Mouse (Mus musculus) liver, embryonic 16.5 days (tissue): ENCODE results near the gene Dnajb2. TPM values are rescaled to one million over a fixed set of nuclear protein-coding genes. Genes with fewer than 3 reads are reported as not detected.

Experiments used
- ATAC-seq: fragments of 200-750 bp; cut with Nextera tagmentation; 2 replicates; pipeline ENCODE4 v1.8.0; 2017; ENCODE audit warnings: low read depth, mild to moderate bottlenecking, moderate number of reproducible peaks, moderate library complexity
- H3K27ac ChIP-seq: fragments of 300-500 bp; sonication (generic); 2 replicates; pipeline ENCODE4 v1.5.1; 2014; ENCODE audit warnings: mild to moderate bottlenecking, low read length
- H3K27me3 ChIP-seq: fragments of 300-500 bp; sonication (generic); 2 replicates; pipeline ENCODE4 v1.6.1; 2014; ENCODE audit warnings: low read depth, low read length, mixed read lengths; ENCODE audit not compliant: control insufficient read depth, insufficient read depth
- H3K36me3 ChIP-seq: fragments of 300-500 bp; sonication (generic); 2 replicates; pipeline ENCODE4 v1.6.1; 2014; ENCODE audit warnings: mild to moderate bottlenecking; ENCODE audit not compliant: control insufficient read depth, insufficient read depth
- H3K4me1 ChIP-seq: fragments of 300-500 bp; sonication (generic); 2 replicates; pipeline ENCODE4 v1.6.1; 2014; ENCODE audit warnings: low read depth, low read length, mixed read lengths; ENCODE audit not compliant: control insufficient read depth
- H3K4me2 ChIP-seq: fragments of 300-500 bp; sonication (generic); 2 replicates; pipeline ENCODE4 v1.6.1; 2014; ENCODE audit warnings: low read depth, low read length, mixed read lengths
- H3K4me3 ChIP-seq: fragments of 300-500 bp; sonication (generic); 2 replicates; pipeline ENCODE4 v1.5.1; 2014; ENCODE audit warnings: low read depth, mild to moderate bottlenecking, low read length
- H3K9ac ChIP-seq: fragments of 300-500 bp; sonication (generic); 2 replicates; pipeline ENCODE4 v1.6.1; 2014; ENCODE audit warnings: low read depth, low read length
- H3K9me3 ChIP-seq: fragments of 300-500 bp; sonication (generic); replicated peaks from 2 replicates; pipeline ENCODE4 v1.6.1; 2016; ENCODE audit warnings: low read length; ENCODE audit not compliant: control insufficient read depth
- WGBS: fragments of 180-500 bp; shearing (Covaris S2); extraction: QIAGEN DNeasy Blood & Tissue Kit; methylation state at CpG from one replicate; pipeline ENCODE4 v1.1.7; 2014; ENCODE audit not compliant: insufficient replicate concordance; 5-methylcytosine and 5-hydroxymethylcytosine counted together
- polyA plus RNA-seq: library from polyadenylated mRNA; unstranded; fragments of >200 nt; fragmentation: Nextera tagmentation; extraction: Ambion mirVana; gene quantifications from 2 replicates; pipeline ENCODE4 v1.2.1, GENCODE M21; 2015

Dnajb2 gene
- polyA plus RNA-seq, 1 experiment from 2014 or later: 33.8 TPM

DNA sequence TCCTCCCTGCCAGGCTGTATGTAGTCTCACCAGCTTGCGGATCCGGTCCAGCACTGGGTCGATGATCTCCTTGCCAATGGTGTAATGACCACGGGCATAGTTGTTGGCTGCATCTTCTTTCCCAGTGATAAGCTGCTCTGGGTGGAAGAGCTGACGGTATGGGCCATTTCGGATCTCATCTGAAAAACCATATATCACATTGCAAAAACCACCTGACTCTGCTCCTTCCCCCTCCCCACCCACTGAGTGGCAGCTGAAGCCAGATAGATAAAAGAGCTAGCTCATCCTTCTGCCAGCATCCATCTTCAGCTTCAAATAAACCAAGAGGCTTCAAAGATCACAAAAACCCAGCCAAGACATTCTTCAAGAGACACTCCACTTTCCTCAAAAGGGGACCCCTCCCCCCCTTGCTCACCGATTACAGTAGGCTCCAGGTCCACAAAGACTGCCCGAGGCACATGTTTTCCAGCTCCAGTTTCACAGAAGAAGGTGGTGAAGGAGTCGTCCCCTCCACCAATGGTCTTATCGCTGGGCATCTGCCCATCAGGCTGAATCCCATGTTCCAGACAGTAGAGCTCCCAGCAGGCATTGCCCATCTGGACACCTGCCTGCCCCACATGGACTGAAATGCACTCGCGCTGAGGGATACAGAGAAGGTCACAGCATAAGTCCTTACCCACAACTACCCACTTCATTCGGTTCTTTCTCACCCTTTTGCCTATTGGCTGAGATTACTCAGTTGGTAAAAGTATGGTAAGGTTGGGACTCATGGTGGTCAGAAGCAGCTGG lies 19.2 kb upstream of the Dnajb2 start:
- ATAC-seq: peak; percentile 51
- peak overlapping the region; percentile 97 for H3K27ac ChIP-seq
- peak overlapping the region; percentile 87 for H3K9ac ChIP-seq
- no peaks in the 10 kb centered on the region for H3K9me3 ChIP-seq
- H3K4me1 ChIP-seq: peaks cover 67% of the 10 kb centered on the region
- peak overlapping the region; percentile 97 for H3K4me2 ChIP-seq
- WGBS: 38% methylated on average over 13 of the region's 13 CpGs
- peaks cover 41% of the 10 kb centered on the region for H3K36me3 ChIP-seq
- peak overlapping the region; percentile 83 for H3K4me3 ChIP-seq
- H3K27me3 ChIP-seq: peaks cover 14% of the 10 kb centered on the region

DNA sequence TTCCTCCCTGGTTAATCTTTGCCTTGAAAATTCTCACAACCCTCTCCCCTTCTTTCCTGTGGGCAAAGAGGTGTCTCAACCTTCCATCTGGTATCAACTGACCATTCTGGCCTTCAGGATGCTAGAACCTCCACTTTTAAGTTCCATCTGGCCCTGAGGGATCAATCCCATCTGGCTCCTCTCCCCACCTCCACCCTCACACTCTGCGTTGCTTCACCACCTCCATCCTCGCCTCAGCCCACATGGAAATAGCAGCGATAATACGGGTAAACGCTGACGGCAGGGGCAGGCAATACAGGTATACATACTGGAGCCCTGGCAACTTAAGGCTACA lies 18.3 kb upstream of the Dnajb2 start:
- H3K4me3 ChIP-seq: peak overlapping the region; percentile 83
- H3K9me3 ChIP-seq: no peaks in the 10 kb centered on the region
- peaks cover 14% of the 10 kb centered on the region for H3K27me3 ChIP-seq
- peaks cover 59% of the 10 kb centered on the region for H3K4me1 ChIP-seq
- ATAC-seq: no peak
- peak overlapping the region; percentile 97 for H3K4me2 ChIP-seq
- peak overlapping the region; percentile 87 for H3K9ac ChIP-seq
- peaks cover 41% of the 10 kb centered on the region for H3K36me3 ChIP-seq
- 1% methylated on average over 6 of the region's 6 CpGs for WGBS
- peak overlapping the region; percentile 97 for H3K27ac ChIP-seq

DNA sequence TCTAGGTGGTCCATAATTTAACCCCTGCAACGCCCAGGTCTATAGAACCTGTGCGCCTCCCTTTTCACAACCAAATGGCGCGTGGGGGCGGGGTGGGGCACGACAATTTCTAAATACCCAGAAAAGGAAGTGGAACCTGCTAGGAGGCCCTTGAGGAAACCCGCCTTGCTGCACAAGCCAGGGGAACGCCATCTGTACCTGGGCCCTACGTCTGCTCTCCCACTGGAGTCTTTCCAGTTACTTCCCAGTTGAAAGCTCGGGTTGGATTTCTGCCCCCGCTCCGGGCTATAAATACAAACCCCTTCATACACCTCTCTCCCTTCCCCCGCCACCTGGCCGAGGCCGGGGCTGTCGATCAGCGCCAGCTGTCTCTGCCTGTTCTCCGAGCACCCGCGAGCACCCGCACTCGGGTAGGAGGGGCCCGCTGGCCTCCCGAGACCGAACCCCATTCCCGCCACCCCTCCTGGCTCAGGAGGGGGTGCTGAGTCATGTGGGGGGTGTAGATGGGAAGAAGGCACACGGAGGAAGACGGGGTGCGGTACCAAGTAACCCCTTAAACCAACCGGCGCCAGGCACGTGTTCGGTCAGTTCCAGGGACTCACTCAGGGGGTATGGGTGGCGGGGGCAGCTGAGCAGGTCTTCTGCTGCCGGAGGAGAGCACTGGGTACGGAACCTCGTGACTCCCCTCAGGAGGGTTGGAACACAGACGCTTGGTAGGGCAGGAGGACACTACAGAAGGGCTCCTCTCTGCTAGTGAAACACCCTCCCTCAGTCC lies 17.8 kb upstream of the Dnajb2 start:
- Histone ChIP-seq H3K4me2 (peak overlapping the region; percentile 97), H3K4me3 (peak overlapping the region; percentile 83), H3K36me3 (peaks cover 36% of the 10 kb centered on the region), H3K9me3 (no peaks in the 10 kb centered on the region), H3K27ac (peak overlapping the region; percentile 97), H3K9ac (peak overlapping the region; percentile 87), H3K27me3 (peaks cover 14% of the 10 kb centered on the region), H3K4me1 (peaks cover 53% of the 10 kb centered on the region)
- WGBS: under 1% methylated on average over 38 of the region's 38 CpGs
- ATAC-seq: peak; percentile 64

DNA sequence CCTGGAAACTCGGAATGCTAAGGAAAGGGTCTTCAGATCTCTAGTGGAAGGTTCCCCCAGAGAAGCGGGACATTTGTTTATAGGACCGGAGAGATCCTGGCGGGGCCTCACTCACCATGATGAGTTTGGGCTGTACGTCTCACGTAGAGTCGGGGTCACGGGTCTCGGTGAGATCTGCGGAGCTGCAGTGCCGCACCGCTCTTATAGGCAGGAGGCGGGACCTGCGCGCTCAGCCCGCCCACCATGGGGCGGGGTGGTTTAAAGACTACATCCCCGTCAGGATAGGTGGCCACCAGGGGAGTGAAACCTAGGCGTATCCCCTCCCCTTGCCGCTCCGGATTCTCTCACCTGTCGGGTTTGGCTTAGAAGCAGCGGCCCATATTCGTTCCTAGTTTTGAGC lies 17.1 kb upstream of the Dnajb2 start:
- H3K27ac ChIP-seq: peak overlapping the region; percentile 97
- peaks cover 30% of the 10 kb centered on the region for H3K36me3 ChIP-seq
- H3K4me2 ChIP-seq: peak overlapping the region; percentile 97
- WGBS: under 1% methylated on average over 24 of the region's 24 CpGs
- no peaks in the 10 kb centered on the region for H3K9me3 ChIP-seq
- peak; percentile 90 for ATAC-seq
- peaks cover 14% of the 10 kb centered on the region for H3K27me3 ChIP-seq
- H3K9ac ChIP-seq: peak overlapping the region; percentile 87
- peaks cover 46% of the 10 kb centered on the region for H3K4me1 ChIP-seq
- peak overlapping the region; percentile 83 for H3K4me3 ChIP-seq

DNA sequence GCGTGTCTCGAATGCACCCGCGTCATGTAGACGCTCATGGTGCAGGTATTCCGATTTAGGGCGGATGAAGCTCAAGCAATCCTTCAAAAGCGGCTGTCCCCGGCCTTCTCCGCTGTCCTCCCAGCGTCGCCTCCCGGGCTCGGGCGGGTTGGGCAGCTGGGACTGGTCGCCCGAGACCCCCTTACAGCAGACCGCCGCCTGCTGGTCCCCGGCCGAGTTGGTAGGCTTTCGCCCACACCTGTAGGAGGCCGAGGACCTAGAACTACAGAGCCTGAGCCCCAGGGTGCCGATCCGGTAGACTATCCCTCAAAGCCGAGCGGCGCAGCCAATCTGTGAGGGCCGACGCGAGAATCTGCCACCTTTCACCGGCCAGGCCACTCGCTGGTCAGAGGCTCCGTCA lies 16.7 kb upstream of the Dnajb2 start, which contains the start of gene Tuba4a:
TSS of gene Tuba4a (minus strand) at position 335 of the 400 bp plus-strand sequence.
- H3K4me3 ChIP-seq: peak within 1 kb of the TSS; percentile 83
- peaks cover 25% of the 10 kb centered on the region for H3K36me3 ChIP-seq
- peaks cover 42% of the 10 kb centered on the region for H3K4me1 ChIP-seq
- peak within 1 kb of the TSS; percentile 87 for H3K9ac ChIP-seq
- H3K27ac ChIP-seq: peak within 1 kb of the TSS; percentile 97
- H3K9me3 ChIP-seq: no peaks in the 10 kb centered on the region
- 2% methylated on average over 34 of the region's 34 CpGs for WGBS
- ATAC-seq: peak; percentile 3; the same call in 1 of the 2 replicates
- peak within 1 kb of the TSS; percentile 97 for H3K4me2 ChIP-seq
- peaks cover 14% of the 10 kb centered on the region for H3K27me3 ChIP-seq

DNA sequence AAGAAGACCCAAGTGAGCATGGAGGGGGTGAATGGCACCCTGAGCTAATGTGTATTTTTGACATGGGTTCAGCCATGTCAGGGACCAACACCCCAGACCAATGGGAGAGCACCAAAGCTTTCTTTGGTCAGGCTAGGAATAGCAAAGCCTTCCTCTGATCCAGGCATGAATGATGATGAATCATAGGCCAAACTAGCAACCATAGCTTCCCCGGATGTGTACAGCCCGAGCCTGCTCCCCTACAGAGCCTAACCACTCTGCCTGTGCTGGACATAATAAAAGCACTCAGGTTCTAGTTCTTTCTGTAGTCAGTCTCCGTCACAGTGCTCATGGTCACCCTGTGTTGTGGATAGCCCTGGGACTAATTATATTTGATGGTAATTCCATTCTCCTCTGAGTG lies 14.7 kb upstream of the Dnajb2 start:
- no peak overlapping the region for H3K4me3 ChIP-seq
- H3K9ac ChIP-seq: no peak overlapping the region
- no peak for ATAC-seq
- 68% methylated on average over 3 of the region's 3 CpGs for WGBS
- H3K4me2 ChIP-seq: no peak overlapping the region
- H3K9me3 ChIP-seq: no peaks in the 10 kb centered on the region
- no peak overlapping the region for H3K27ac ChIP-seq
- peaks cover 14% of the 10 kb centered on the region for H3K27me3 ChIP-seq
- H3K36me3 ChIP-seq: peaks cover 5% of the 10 kb centered on the region
- peaks cover 22% of the 10 kb centered on the region for H3K4me1 ChIP-seq

DNA sequence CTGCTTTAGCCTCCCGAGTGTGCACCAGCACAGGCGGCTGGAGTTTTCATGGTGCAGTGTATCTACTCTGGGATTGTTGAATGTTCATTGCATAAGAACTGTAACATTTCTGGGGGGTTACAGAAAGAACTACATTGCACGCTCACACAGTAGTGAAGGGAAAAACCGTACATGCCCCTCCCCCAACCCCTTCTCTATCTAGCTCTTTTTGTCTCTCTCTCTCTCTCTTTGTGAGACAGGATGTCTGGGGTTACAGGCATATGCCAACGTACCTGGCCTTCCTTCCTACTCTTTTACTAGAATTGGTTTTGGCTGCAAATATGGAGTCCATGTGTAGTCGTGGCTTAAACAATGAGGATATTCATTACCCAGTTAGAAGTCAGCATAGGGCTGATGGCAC lies 13.3 kb upstream of the Dnajb2 start:
- Histone ChIP-seq H3K4me3 (no peak overlapping the region), H3K4me1 (peaks cover 8% of the 10 kb centered on the region), H3K9ac (no peak overlapping the region), H3K27ac (no peak overlapping the region), H3K4me2 (no peak overlapping the region), H3K27me3 (peaks cover 14% of the 10 kb centered on the region), H3K36me3 (no peaks in the 10 kb centered on the region), H3K9me3 (no peaks in the 10 kb centered on the region)
- ATAC-seq: no peak
- 51% methylated on average over 6 of the region's 6 CpGs for WGBS

DNA sequence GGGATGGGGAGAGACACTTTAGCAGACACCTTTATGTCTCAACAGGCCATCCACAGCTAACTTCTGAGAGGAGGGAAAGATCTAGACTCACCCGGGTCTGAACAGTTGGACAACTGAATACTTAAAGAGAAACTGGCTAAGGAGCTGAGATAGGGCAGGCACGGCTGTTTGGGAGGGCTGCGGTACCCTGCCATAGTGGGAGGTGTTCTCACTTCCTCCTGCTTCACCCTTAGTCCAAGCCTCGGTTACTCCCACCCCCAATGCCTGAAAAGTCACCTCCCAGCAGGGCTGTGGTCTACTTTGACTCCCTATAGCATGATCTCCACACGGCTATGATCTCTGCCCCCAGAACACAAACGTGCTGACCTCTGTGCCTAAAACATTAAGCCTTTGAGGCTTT lies 12.7 kb upstream of the Dnajb2 start:
- Histone ChIP-seq H3K27ac (no peak overlapping the region), H3K9ac (no peak overlapping the region), H3K27me3 (peaks cover 14% of the 10 kb centered on the region), H3K4me2 (no peak overlapping the region), H3K9me3 (no peaks in the 10 kb centered on the region), H3K36me3 (no peaks in the 10 kb centered on the region), H3K4me3 (no peak overlapping the region), H3K4me1 (peaks cover 8% of the 10 kb centered on the region)
- WGBS: 18% methylated on average over 6 of the region's 6 CpGs
- no peak for ATAC-seq

DNA sequence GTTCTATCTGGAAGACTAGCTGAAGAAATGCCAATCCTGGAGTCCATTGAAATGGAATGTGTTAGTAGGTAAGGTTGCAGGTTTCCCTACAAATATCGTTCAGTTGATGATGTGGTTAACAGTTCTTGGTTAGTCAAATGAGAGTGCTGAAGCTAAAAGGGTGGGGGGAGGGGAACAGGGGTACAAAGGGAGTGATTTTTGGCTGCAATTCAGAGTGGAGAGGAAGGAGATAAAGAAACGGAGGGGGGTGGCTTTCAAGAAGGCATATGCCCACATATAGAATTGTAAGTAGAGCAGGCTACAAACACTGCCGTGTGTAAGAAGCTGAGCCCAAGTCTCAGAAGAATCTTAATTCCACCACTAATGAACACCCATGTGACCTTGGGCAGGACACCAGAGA lies 10.7 kb upstream of the Dnajb2 start:
- no peak overlapping the region for H3K27ac ChIP-seq
- 19% methylated on average over 3 of the region's 3 CpGs for WGBS
- H3K36me3 ChIP-seq: no peaks in the 10 kb centered on the region
- no peak overlapping the region for H3K4me3 ChIP-seq
- no peak for ATAC-seq
- H3K27me3 ChIP-seq: peaks cover 5% of the 10 kb centered on the region
- H3K4me1 ChIP-seq: peaks cover 5% of the 10 kb centered on the region
- no peaks in the 10 kb centered on the region for H3K9me3 ChIP-seq
- H3K4me2 ChIP-seq: no peak overlapping the region
- H3K9ac ChIP-seq: no peak overlapping the region
